Mouse (Mus musculus) testis, adult 2 months (tissue): ENCODE measurements around the gene Tlx3.

ENCODE experiments used
- CTCF ChIP-seq: fragments of 200-500 bp; IDR thresholded peaks from 2 replicates; pipeline ENCODE4 v1.5.1; 2012; ENCODE audit warnings: low read depth, mild to moderate bottlenecking, inconsistent platforms, low read length, moderate library complexity; ENCODE audit not compliant: control insufficient read depth, insufficient read depth, insufficient replicate concordance
- POLR2A ChIP-seq: fragments of 200-500 bp; IDR thresholded peaks from 2 replicates; pipeline ENCODE4 v1.6.1; 2012; ENCODE audit warnings: low read depth, mild to moderate bottlenecking, inconsistent platforms, low read length, moderate library complexity; ENCODE audit not compliant: control insufficient read depth

- TF ChIP-seq CTCF (no peak), POLR2A (no peak)
These were observed 417 bp downstream of the Tlx3 start for GRCm38 (mm10) chr11:33202972-33203371.
